19 mouse cellular contexts compared by ENCODE assay signal in genomic region chr1:193089211-193089610, GRCm38 (mm10). TPM values are rescaled to one million over a fixed set of nuclear protein-coding genes. Genes with fewer than 3 reads are reported as not detected.
DNase-seq lines count a peak whose midpoint lies in the region; ATAC-seq and TF ChIP-seq lines count a peak whose summit lies in the region.
"Had no signal": no experiment of that assay in that cellular context is flagged by ENCODE, and none has a peak within 500 bp of the region (broad histone marks: within the 10 kb centered on the region; RNA-seq: fewer than 3 reads in every experiment).

No protein-coding gene starts in this region.

- H3K4me3 ChIP-seq in heart, adult 2 months: no peak overlapping the region
- H3K4me3 ChIP-seq in midbrain, embryonic 11.5 days (ENCODE audit: low read depth, low read length): no peak overlapping the region
- no peak overlapping the region for H3K4me3 ChIP-seq in midbrain, embryonic 16.5 days (ENCODE audit: low read depth, low read length)
- no peak overlapping the region for H3K4me3 ChIP-seq in neural tube, embryonic 15.5 days (replicated peaks)
- H3K4me3 ChIP-seq: embryonic facial prominence, embryonic 12.5 days; erythroblast, embryonic 14.5 days; forebrain, embryonic 13.5 days had no signal

- no peak overlapping the region for H3K4me2 ChIP-seq in midbrain, embryonic 11.5 days
- H3K4me2 ChIP-seq in midbrain, embryonic 16.5 days (ENCODE audit: low read length): no peak overlapping the region
- H3K4me2 ChIP-seq in neural tube, embryonic 15.5 days: no peak overlapping the region
- H3K4me2 ChIP-seq: embryonic facial prominence, embryonic 12.5 days; forebrain, embryonic 13.5 days had no signal

- DNase-seq in heart, adult 2 months: peak; percentile 42 to 49
- DNase-seq in heart, postnatal 25 days (ENCODE audit: low spot score): no peak
- peak; percentile 47 for DNase-seq in midbrain, embryonic 11.5 days (ENCODE audit: low spot score, missing footprints)
- peak; percentile 45 to 63 for DNase-seq in gastrocnemius, adult 8-10 months (ENCODE audit: low spot score in 2 of 2)
- no peak for DNase-seq in urinary bladder, adult 18-20 months (ENCODE audit: low spot score in 2 of 2)
- DNase-seq: cerebellum, adult 9-10 months; heart, postnatal 10 days; kidney, adult 11 months; liver; midbrain, embryonic 14.5 days; retina, postnatal 1 day had no signal

- H3K9ac ChIP-seq in heart, adult 2 months (ENCODE audit: low read depth, low read length): no peak overlapping the region
- H3K9ac ChIP-seq in midbrain, embryonic 11.5 days (ENCODE audit: low read length): no peak overlapping the region
- no peak overlapping the region for H3K9ac ChIP-seq in midbrain, embryonic 16.5 days (ENCODE audit: low read depth, low read length)
- no peak overlapping the region for H3K9ac ChIP-seq in neural tube, embryonic 15.5 days (replicated peaks)
- H3K9ac ChIP-seq: embryonic facial prominence, embryonic 12.5 days; forebrain, embryonic 13.5 days had no signal

- WGBS in heart, adult 2 months: 70% methylated on average over 6 of the region's 6 CpGs
- 88% methylated on average over 6 of the region's 6 CpGs for WGBS in midbrain, embryonic 11.5 days
- 76% methylated on average over 6 of the region's 6 CpGs for WGBS in midbrain, embryonic 16.5 days
- WGBS in neural tube, embryonic 15.5 days: 75% methylated on average over 6 of the region's 6 CpGs

- no peaks in the 10 kb centered on the region; the same call in 1 of the 2 replicates for H3K36me3 ChIP-seq in heart, adult 2 months (ENCODE audit: control insufficient read depth, insufficient read depth, low read length)
- H3K36me3 ChIP-seq in midbrain, embryonic 11.5 days (ENCODE audit: control insufficient read depth, insufficient read depth, low read length): no peaks in the 10 kb centered on the region
- no peaks in the 10 kb centered on the region for H3K36me3 ChIP-seq in midbrain, embryonic 16.5 days (ENCODE audit: control insufficient read depth, insufficient read depth, low read length)
- H3K36me3 ChIP-seq in neural tube, embryonic 15.5 days: no peaks in the 10 kb centered on the region
- H3K36me3 ChIP-seq: embryonic facial prominence, embryonic 12.5 days had no signal

- no peak for ATAC-seq in midbrain, embryonic 11.5 days (ENCODE audit: low FRiP score)
- no peak for ATAC-seq in midbrain, embryonic 16.5 days
- ATAC-seq in neural tube, embryonic 15.5 days (ENCODE audit: low FRiP score): no peak
- ATAC-seq: forebrain, embryonic 13.5 days; lung, postnatal 0 days had no signal

- TF ChIP-seq EP300 in heart, adult 2 months (IDR thresholded peaks at IDR 0.05; ENCODE audit: insufficient read depth, low read depth, low read length): no peak

- H3K27ac ChIP-seq in heart, adult 2 months: no peak overlapping the region; the same call in 1 of the 2 replicates
- no peak overlapping the region for H3K27ac ChIP-seq in midbrain, embryonic 11.5 days (ENCODE audit: low read depth, low read length)
- no peak overlapping the region for H3K27ac ChIP-seq in midbrain, embryonic 16.5 days (ENCODE audit: low read length)
- H3K27ac ChIP-seq in neural tube, embryonic 15.5 days (replicated peaks): 0 out of 2 replicates have a peak overlapping the region, but pooled peaks have one; percentile 5
- H3K27ac ChIP-seq: embryonic facial prominence, embryonic 12.5 days; forebrain, embryonic 13.5 days; kidney, postnatal 0 days; stomach, postnatal 0 days had no signal

- H3K79me2 ChIP-seq in heart, adult 2 months (replicated peaks; ENCODE audit: control insufficient read depth, insufficient read depth, low read length): no peaks in the 10 kb centered on the region

- no peaks in the 10 kb centered on the region for H3K27me3 ChIP-seq in heart, adult 2 months (ENCODE audit: control insufficient read depth, insufficient read depth, low read length)
- no peaks in the 10 kb centered on the region for H3K27me3 ChIP-seq in midbrain, embryonic 11.5 days (ENCODE audit: control insufficient read depth, insufficient read depth, low read length)
- no peaks in the 10 kb centered on the region for H3K27me3 ChIP-seq in midbrain, embryonic 16.5 days (ENCODE audit: control insufficient read depth, insufficient read depth, low read depth, low read length)
- no peaks in the 10 kb centered on the region for H3K27me3 ChIP-seq in neural tube, embryonic 15.5 days (replicated peaks)
- H3K27me3 ChIP-seq: embryonic facial prominence, embryonic 12.5 days; forebrain, embryonic 13.5 days had no signal

- no peaks in the 10 kb centered on the region for H3K9me3 ChIP-seq in midbrain, embryonic 11.5 days (ENCODE audit: control insufficient read depth, low read length)
- no peaks in the 10 kb centered on the region for H3K9me3 ChIP-seq in midbrain, embryonic 16.5 days (replicated peaks; ENCODE audit: control insufficient read depth, low read length, poor library complexity, severe bottlenecking)
- no peaks in the 10 kb centered on the region for H3K9me3 ChIP-seq in neural tube, embryonic 15.5 days (replicated peaks)
- H3K9me3 ChIP-seq: embryonic facial prominence, embryonic 12.5 days; forebrain, embryonic 13.5 days had no signal

- no peak for TF ChIP-seq CTCF in heart, adult 2 months (IDR thresholded peaks at IDR 0.05)

- TF ChIP-seq POLR2A in heart, adult 2 months (IDR thresholded peaks at IDR 0.05; ENCODE audit: insufficient read depth, low read depth, low read length): no peak

- intact Hi-C loops in heart, adult 2 months (cut with DNase I): loop anchor here (5.0 kb wide), 1 partner anchor 302 kb away; no protein-coding TSS in a partner anchor
- intact Hi-C loops in heart, postnatal 25 days (cut with DNase I): no loop called here

- H3K4me1 ChIP-seq in heart, adult 2 months (ENCODE audit: control insufficient read depth, insufficient read depth, low read length): peaks cover 17% of the 10 kb centered on the region
- H3K4me1 ChIP-seq in midbrain, embryonic 11.5 days (ENCODE audit: control insufficient read depth, insufficient read depth, low read length): no peaks in the 10 kb centered on the region
- peaks cover 11% of the 10 kb centered on the region; the same call in 1 of the 2 replicates for H3K4me1 ChIP-seq in midbrain, embryonic 16.5 days (ENCODE audit: control insufficient read depth, insufficient read depth, low read length)
- H3K4me1 ChIP-seq in neural tube, embryonic 15.5 days: peaks cover 26% of the 10 kb centered on the region

RNA-seq across cellular contexts. Expression of gene Diexf, which starts 40.9 kb away (rescaled TPM):
- total RNA-seq in heart, adult 2 months (2021): 10 to 100 TPM in 1 of 2 experiments, 1 to 10 TPM in 1; 7.8 to 10.2 TPM
- polyA plus RNA-seq in heart, adult 2 months (2012; rRNA removed): 7.3 and 17.5 TPM in 2 replicates
- 1 to 10 TPM; 8.2 to 9.5 TPM for total RNA-seq in heart, postnatal 25 days (2021)
- 8.5 and 10.7 TPM in 2 replicates for polyA plus RNA-seq in midbrain, embryonic 11.5 days (2014; fragmentation: Nextera tagmentation; extraction: Ambion mirVana)
- 8.9 and 9.7 TPM in 2 replicates for polyA plus RNA-seq in midbrain, embryonic 16.5 days (2015; fragmentation: Nextera tagmentation; extraction: Ambion mirVana)
- 10 to 100 TPM in 1 of 4 experiments, 1 to 10 TPM in 3; 6.6 to 10.2 (median 8.1) TPM for total RNA-seq in gastrocnemius, adult 8-10 months (2022)
- polyA plus RNA-seq in neural tube, embryonic 15.5 days (2015; fragmentation: Nextera tagmentation; extraction: Ambion mirVana): 7.8 TPM in 2 replicates

RNA-seq across cellular contexts. Expression of gene Syt14, which starts 53.6 kb away (rescaled TPM):
- under 1 TPM; 0.34 to 0.41 TPM for total RNA-seq in heart, adult 2 months (2021)
- 0.02 TPM in 1 of 2 replicates, not detected in the other for polyA plus RNA-seq in heart, adult 2 months (2012; rRNA removed)
- total RNA-seq in heart, postnatal 25 days (2021): under 1 TPM; 0.23 to 0.42 TPM
- 6.3 and 6.4 TPM in 2 replicates for polyA plus RNA-seq in midbrain, embryonic 11.5 days (2014; fragmentation: Nextera tagmentation; extraction: Ambion mirVana)
- polyA plus RNA-seq in midbrain, embryonic 16.5 days (2015; fragmentation: Nextera tagmentation; extraction: Ambion mirVana): 6.9 and 8.2 TPM in 2 replicates
- under 1 TPM; 0.07 to 0.22 (median 0.11) TPM for total RNA-seq in gastrocnemius, adult 8-10 months (2022)
- polyA plus RNA-seq in neural tube, embryonic 15.5 days (2015; fragmentation: Nextera tagmentation; extraction: Ambion mirVana): 5.1 and 5.6 TPM in 2 replicates

Comparison
In these comparisons a context has a peak if more than half of its experiments do, and no peak if none do; other contexts are left out.
1. DNase-seq: peak in heart, adult 2 months (2 of 2), midbrain, embryonic 11.5 days (single experiment) and gastrocnemius, adult 8-10 months (2 of 2); none in heart, postnatal 25 days (single experiment) and urinary bladder, adult 18-20 months (0 of 2).